Mouse (Mus musculus): ENCODE measurements around the gene Chaf1a. TPM values are rescaled to one million over a fixed set of nuclear protein-coding genes. Genes with fewer than 3 reads are reported as not detected.
"Not testable (repeated sequence)": the region's sequence is repeated elsewhere in the genome, so short reads cannot be mapped to it uniquely, and the experiment has no call there.

Chaf1a gene
- total and polyA plus RNA-seq, 2 experiments from 2014 or later = 4.5 to 6.1 TPM

DNA sequence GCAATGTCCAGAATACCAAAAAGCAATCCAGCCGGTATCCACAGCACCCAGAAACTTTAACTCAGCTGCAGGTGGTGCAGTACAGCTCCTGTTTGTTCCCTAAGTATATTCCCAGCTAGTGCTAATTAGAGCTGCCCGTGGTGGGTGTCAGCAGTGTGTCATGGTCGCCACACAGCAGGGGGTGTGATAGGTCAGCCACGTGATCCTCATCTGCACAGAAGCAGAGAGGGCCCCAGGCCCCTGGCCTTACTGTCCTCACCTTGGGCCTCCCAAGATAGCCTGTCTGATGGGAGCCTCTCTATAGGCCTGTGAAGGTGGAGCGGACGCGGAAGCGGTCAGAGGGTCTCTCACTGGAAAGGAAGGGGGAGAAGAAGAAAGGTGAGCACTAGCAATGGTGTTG is 57.9 kb downstream of the Chaf1a start:
- WGBS = 92% methylated on average over 8 of the region's 8 CpGs
- no peak for DNase-seq (ENCODE audit: low spot score)
- Histone ChIP-seq H3K27ac (no peak overlapping the region), H3K4me2 (ENCODE audit: low read depth, low read length) (no peak overlapping the region), H3K27me3 (ENCODE audit: insufficient read depth, low read length) (no peaks in the 10 kb centered on the region), H3K9ac (replicated peaks; ENCODE audit: low read length) (no peak overlapping the region), H3K36me3 (ENCODE audit: insufficient read depth, low read length) (peaks cover 69% of the 10 kb centered on the region), H3K9me3 (ENCODE audit: low read length) (no peaks in the 10 kb centered on the region), H3K4me3 (ENCODE audit: low read length) (no peak overlapping the region), H3K4me1 (ENCODE audit: insufficient read depth, low read length) (no peaks in the 10 kb centered on the region)
- ATAC-seq = no peak
- no peak for TF ChIP-seq CTCF (IDR thresholded peaks at IDR 0.05; ENCODE audit: low read depth)

DNA sequence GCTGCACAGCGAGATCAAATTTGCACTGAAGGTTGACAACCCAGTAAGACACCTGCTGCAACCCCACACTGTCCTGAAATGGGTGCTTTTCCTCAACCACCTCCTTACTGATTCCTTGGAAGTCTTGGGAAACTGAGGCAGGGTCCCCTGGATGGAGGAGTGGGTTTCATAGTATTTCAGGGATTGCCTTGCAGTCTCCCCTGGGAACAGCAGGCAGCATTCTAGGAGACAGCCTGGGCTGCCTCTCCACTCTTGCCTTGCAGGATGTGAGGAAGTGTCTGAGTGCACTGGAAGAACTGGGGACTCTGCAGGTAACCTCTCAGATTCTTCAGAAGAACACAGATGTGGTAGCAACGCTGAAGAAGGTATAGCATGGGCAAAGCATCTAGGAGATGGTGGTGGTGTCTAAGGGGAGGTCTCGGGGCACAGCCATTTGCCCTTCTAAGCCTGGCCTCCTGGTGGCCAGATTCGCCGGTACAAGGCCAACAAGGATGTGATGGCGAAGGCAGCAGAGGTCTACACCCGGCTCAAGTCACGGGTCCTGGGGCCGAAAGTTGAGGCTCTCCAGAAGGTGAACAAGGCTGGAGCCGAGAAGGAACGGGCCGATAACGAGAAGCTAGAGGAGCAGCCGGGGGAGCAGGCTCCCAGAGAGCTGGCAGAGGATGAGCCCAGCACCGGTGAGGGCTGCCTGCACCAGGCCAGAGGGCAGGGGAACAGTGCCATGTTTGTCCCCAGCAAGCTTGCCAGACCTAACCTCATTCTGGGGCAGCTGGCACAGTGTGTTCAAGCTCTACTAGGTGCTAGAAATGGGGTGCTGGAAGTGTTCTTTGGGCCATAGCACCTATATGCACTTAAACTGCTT is 58.7 kb downstream of the Chaf1a start:
- Histone ChIP-seq H3K27me3 (ENCODE audit: insufficient read depth, low read length) (no peaks in the 10 kb centered on the region), H3K4me1 (ENCODE audit: insufficient read depth, low read length) (no peaks in the 10 kb centered on the region), H3K27ac (no peak overlapping the region), H3K36me3 (ENCODE audit: insufficient read depth, low read length) (peaks cover 69% of the 10 kb centered on the region), H3K4me3 (ENCODE audit: low read length) (no peak overlapping the region), H3K9ac (replicated peaks; ENCODE audit: low read length) (no peak overlapping the region), H3K4me2 (ENCODE audit: low read depth, low read length) (no peak overlapping the region), H3K9me3 (ENCODE audit: low read length) (no peaks in the 10 kb centered on the region)
- DNase-seq (ENCODE audit: low spot score) (no peak), ATAC-seq (no peak)
- 92% methylated on average over 15 of the region's 15 CpGs for WGBS
- TF ChIP-seq CTCF (IDR thresholded peaks at IDR 0.05; ENCODE audit: low read depth) = peak; percentile 30

GRCm38 (mm10) chr17:56100811-56101210 is 60.6 kb downstream of the Chaf1a start:
- H3K9ac ChIP-seq (replicated peaks; ENCODE audit: low read length) = no peak overlapping the region
- no peak for TF ChIP-seq CTCF (IDR thresholded peaks at IDR 0.05; ENCODE audit: low read depth)
- no peak for ATAC-seq
- no peaks in the 10 kb centered on the region for H3K4me1 ChIP-seq (ENCODE audit: insufficient read depth, low read length)
- H3K9me3 ChIP-seq (ENCODE audit: low read length) = no peaks in the 10 kb centered on the region
- H3K4me3 ChIP-seq (ENCODE audit: low read length) = no peak overlapping the region
- no peak overlapping the region for H3K4me2 ChIP-seq (ENCODE audit: low read depth, low read length)
- DNase-seq (ENCODE audit: low spot score) = no peak
- WGBS = 89% methylated on average over 3 of the region's 3 CpGs
- no peak overlapping the region for H3K27ac ChIP-seq
- peaks cover 66% of the 10 kb centered on the region for H3K36me3 ChIP-seq (ENCODE audit: insufficient read depth, low read length)
- H3K27me3 ChIP-seq (ENCODE audit: insufficient read depth, low read length) = no peaks in the 10 kb centered on the region

DNA sequence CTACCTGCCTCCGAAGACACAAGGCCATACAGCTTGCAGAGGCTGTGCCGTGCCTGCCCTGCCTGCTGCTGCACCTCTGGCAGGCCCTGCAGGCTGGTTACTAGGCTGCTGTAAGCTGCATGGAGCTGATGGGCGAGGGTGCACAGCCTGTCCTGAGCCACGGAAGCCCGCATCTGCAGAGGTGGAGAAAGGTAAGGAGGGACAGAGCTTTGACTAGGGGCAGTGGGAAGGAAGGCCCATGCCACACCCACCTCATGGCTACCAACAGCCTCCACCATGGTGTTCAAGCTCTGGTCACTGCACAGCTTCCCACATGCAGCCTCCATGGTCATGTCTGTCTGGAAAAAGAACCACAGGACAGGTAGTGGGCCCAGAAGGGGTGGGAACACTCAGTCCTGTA is 61.9 kb downstream of the Chaf1a start:
- no peak overlapping the region for H3K4me2 ChIP-seq (ENCODE audit: low read depth, low read length)
- DNase-seq (ENCODE audit: low spot score) = no peak
- no peaks in the 10 kb centered on the region for H3K4me1 ChIP-seq (ENCODE audit: insufficient read depth, low read length)
- H3K27me3 ChIP-seq (ENCODE audit: insufficient read depth, low read length) = no peaks in the 10 kb centered on the region
- H3K27ac ChIP-seq = no peak overlapping the region
- no peak for ATAC-seq
- no peaks in the 10 kb centered on the region for H3K9me3 ChIP-seq (ENCODE audit: low read length)
- peaks cover 53% of the 10 kb centered on the region for H3K36me3 ChIP-seq (ENCODE audit: insufficient read depth, low read length)
- H3K9ac ChIP-seq (replicated peaks; ENCODE audit: low read length) = no peak overlapping the region
- no peak for TF ChIP-seq CTCF (IDR thresholded peaks at IDR 0.05; ENCODE audit: low read depth)
- 90% methylated on average over 5 of the region's 5 CpGs for WGBS
- no peak overlapping the region for H3K4me3 ChIP-seq (ENCODE audit: low read length)

DNA sequence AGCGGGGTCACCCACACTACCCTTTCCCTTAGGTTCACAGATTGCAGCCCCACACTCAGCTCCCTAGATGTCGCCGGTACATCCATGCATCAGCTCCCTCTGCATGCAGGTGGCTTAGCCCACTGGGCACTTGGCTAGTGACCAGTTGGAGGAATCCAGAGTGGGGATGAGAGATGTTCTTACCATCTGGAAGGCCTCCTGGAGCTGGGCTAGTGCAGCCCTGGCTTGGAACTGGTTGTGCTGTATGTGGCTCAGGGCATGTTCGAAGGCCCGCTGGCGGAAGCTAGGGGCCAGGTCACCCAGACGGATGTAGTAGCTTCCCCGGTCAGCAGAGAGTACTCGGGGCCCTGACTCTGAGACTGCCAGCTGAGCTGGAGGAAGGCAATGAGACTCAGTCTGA is 62.7 kb downstream of the Chaf1a start:
- no peaks in the 10 kb centered on the region for H3K9me3 ChIP-seq (ENCODE audit: low read length)
- H3K4me1 ChIP-seq (ENCODE audit: insufficient read depth, low read length) = no peaks in the 10 kb centered on the region
- ATAC-seq (no peak), DNase-seq (ENCODE audit: low spot score) (no peak)
- peaks cover 47% of the 10 kb centered on the region for H3K36me3 ChIP-seq (ENCODE audit: insufficient read depth, low read length)
- H3K27ac ChIP-seq = no peak overlapping the region
- H3K9ac ChIP-seq (replicated peaks; ENCODE audit: low read length) = no peak overlapping the region
- H3K4me3 ChIP-seq (ENCODE audit: low read length) = no peak overlapping the region
- WGBS = 96% methylated on average over 9 of the region's 9 CpGs
- H3K4me2 ChIP-seq (ENCODE audit: low read depth, low read length) = no peak overlapping the region
- TF ChIP-seq CTCF (IDR thresholded peaks at IDR 0.05; ENCODE audit: low read depth) = no peak
- no peaks in the 10 kb centered on the region for H3K27me3 ChIP-seq (ENCODE audit: insufficient read depth, low read length)

GRCm38 (mm10) chr17:56103465-56104285 is 63.4 kb downstream of the Chaf1a start:
- no peak overlapping the region for H3K4me2 ChIP-seq (ENCODE audit: low read depth, low read length)
- no peak overlapping the region for H3K9ac ChIP-seq (replicated peaks; ENCODE audit: low read length)
- 94% methylated on average over 8 of the region's 8 CpGs for WGBS
- DNase-seq (ENCODE audit: low spot score) (no peak), ATAC-seq (no peak)
- H3K4me3 ChIP-seq (ENCODE audit: low read length) = no peak overlapping the region
- peaks cover 40% of the 10 kb centered on the region for H3K36me3 ChIP-seq (ENCODE audit: insufficient read depth, low read length)
- TF ChIP-seq CTCF (IDR thresholded peaks at IDR 0.05; ENCODE audit: low read depth) = no peak
- H3K27me3 ChIP-seq (ENCODE audit: insufficient read depth, low read length) = no peaks in the 10 kb centered on the region
- H3K27ac ChIP-seq = no peak overlapping the region
- H3K4me1 ChIP-seq (ENCODE audit: insufficient read depth, low read length) = no peaks in the 10 kb centered on the region
- H3K9me3 ChIP-seq (ENCODE audit: low read length) = no peaks in the 10 kb centered on the region

DNA sequence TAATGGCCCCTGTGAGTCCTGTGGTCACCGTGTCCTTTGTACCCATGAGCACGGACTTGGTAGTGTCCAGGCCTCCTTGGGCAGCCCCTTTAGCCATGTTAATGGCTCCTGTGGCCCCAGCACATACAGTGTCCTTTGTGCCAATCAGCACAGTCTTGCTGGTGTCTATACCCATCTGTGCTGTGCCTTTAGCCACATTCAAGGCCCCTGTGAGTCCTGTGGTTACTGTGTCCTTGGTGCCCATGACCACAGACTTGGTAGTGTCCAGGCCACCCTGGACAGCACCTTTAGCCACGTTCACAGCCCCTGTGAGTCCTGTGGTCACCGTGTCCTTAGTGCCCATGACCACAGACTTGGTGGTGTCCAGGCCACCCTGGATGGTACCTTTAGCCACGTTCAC is 64.6 kb downstream of the Chaf1a start:
- not testable (repeated sequence) for H3K9ac ChIP-seq (replicated peaks; ENCODE audit: low read length); H3K27ac ChIP-seq; ATAC-seq; H3K9me3 ChIP-seq (ENCODE audit: low read length); H3K4me1 ChIP-seq (ENCODE audit: insufficient read depth, low read length); H3K4me2 ChIP-seq (ENCODE audit: low read depth, low read length); DNase-seq (ENCODE audit: low spot score); H3K4me3 ChIP-seq (ENCODE audit: low read length); H3K27me3 ChIP-seq (ENCODE audit: insufficient read depth, low read length)
- H3K36me3 ChIP-seq (ENCODE audit: insufficient read depth, low read length) = peaks cover 33% of the 10 kb centered on the region
- WGBS = 100% methylated on average over 2 of the region's 5 CpGs

DNA sequence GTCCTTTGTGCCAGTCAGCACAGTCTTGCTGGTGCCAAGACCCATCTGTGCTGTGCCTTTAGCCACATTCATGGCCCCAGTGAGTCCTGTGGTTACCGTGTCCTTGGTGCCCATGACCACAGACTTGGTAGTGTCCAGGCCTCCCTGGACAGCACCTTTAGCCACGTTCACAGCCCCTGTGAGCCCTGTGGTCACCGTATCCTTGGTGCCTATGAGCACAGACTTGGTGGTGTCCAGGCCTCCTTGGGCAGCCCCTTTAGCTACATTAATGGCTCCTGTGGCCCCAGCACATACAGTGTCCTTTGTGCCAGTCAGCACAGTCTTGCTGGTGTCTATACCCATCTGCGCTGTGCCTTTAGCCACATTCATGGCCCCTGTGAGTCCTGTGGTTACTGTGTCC is 66.2 kb downstream of the Chaf1a start:
- not testable (repeated sequence) for H3K4me1 ChIP-seq (ENCODE audit: insufficient read depth, low read length); H3K4me3 ChIP-seq (ENCODE audit: low read length); H3K27ac ChIP-seq; H3K9me3 ChIP-seq (ENCODE audit: low read length); H3K27me3 ChIP-seq (ENCODE audit: insufficient read depth, low read length); H3K9ac ChIP-seq (replicated peaks; ENCODE audit: low read length); DNase-seq (ENCODE audit: low spot score); ATAC-seq; H3K4me2 ChIP-seq (ENCODE audit: low read depth, low read length)
- WGBS = 98% methylated on average over 4 of the region's 4 CpGs
- peaks cover 17% of the 10 kb centered on the region for H3K36me3 ChIP-seq (ENCODE audit: insufficient read depth, low read length)

Data from hindbrain, postnatal 0 days (tissue).